Mouse (Mus musculus): ENCODE data around the gene U90926. TPM values are rescaled to one million over a fixed set of nuclear protein-coding genes. Genes with fewer than 3 reads are reported as not detected.
A peak's percentile ranks its signal among the peaks of the same experiment; 100 is the strongest.

Gene U90926
- polyA plus RNA-seq (2014; fragmentation: Nextera tagmentation; extraction: Ambion mirVana), result not detected in 2 replicates

DNA sequence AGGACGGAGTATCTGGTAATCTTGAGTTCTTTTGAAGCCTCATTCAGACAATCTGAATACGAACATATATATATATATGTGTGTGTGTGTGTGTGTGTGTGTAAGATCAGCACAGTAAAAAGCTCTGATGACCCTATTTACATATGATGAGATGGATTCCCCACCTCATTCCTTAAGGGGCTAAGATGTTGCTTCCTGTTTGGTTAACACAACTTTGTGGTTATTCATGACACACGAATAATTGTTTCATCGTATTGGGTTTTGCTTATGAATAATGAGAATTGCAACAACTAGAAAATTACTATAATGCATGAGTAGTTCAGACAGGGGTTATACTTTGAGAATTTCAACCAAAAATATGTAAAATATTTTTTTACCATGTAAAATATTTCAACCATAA is at the start of gene U90926:
U90926 (minus strand) TSS at position 101 of the 400 bp plus-strand sequence.
- no peaks in the 10 kb centered on the region for H3K27me3 ChIP-seq (ENCODE audit: control insufficient read depth, insufficient read depth, low read length)
- H3K4me3 ChIP-seq (ENCODE audit: low read depth, low read length), result no peak within 1 kb of the TSS
- DNase-seq (ENCODE audit: low spot score) (no peak), ATAC-seq (ENCODE audit: insufficient read depth, low FRiP score, low TSS enrichment) (no peak)
- no peaks in the 10 kb centered on the region for H3K36me3 ChIP-seq (ENCODE audit: control insufficient read depth, insufficient read depth, low read length)
- H3K9me3 ChIP-seq (ENCODE audit: control insufficient read depth, low read length), result no peaks in the 10 kb centered on the region
- WGBS, result 90% methylated on average over 4 of the region's 4 CpGs
- no peak within 1 kb of the TSS for H3K4me2 ChIP-seq (ENCODE audit: low read depth)
- no peak within 1 kb of the TSS for H3K9ac ChIP-seq (ENCODE audit: low read length)
- no peak within 1 kb of the TSS for H3K27ac ChIP-seq (ENCODE audit: low read depth, low read length)
- no peaks in the 10 kb centered on the region for H3K4me1 ChIP-seq (ENCODE audit: control insufficient read depth, insufficient read depth, low read length)

DNA sequence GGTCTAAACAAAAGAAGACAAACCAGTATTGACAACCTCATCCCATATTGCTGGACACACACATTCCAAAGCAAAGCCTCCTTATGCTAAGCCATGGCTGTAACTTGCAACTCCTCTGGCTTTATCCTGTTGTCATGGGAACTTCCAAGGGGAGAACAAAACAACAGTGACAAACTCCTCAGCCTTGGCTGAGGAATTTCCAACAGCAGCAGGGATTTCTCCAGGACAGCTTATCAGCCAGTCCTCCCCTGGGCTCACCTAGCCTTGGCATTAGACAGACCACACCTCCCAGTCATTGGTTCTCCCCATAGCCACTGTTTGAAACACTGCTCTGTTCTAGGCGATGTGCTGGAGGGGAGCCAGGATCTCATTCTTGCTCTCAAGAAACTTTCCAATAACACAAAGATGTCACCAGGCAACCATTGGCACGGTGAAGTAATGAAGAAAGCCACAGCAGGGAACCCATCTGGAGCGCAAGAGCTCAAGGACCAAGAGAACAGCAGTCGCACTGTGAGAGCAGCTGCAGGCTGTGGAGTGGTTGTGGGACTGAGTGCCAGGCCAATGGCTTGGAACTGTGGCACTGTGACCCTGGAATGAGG is 48.7 kb upstream of the U90926 start:
- Histone ChIP-seq H3K9ac (ENCODE audit: low read length) (no peak overlapping the region), H3K4me2 (ENCODE audit: low read depth) (no peak overlapping the region), H3K27ac (ENCODE audit: low read depth, low read length) (no peak overlapping the region), H3K4me3 (ENCODE audit: low read depth, low read length) (no peak overlapping the region), H3K27me3 (ENCODE audit: control insufficient read depth, insufficient read depth, low read length) (no peaks in the 10 kb centered on the region), H3K9me3 (ENCODE audit: control insufficient read depth, low read length) (no peaks in the 10 kb centered on the region), H3K36me3 (ENCODE audit: control insufficient read depth, insufficient read depth, low read length) (no peaks in the 10 kb centered on the region), H3K4me1 (ENCODE audit: control insufficient read depth, insufficient read depth, low read length) (no peaks in the 10 kb centered on the region)
- ATAC-seq (ENCODE audit: insufficient read depth, low FRiP score, low TSS enrichment), result peak; percentile 70
- WGBS, result 26% methylated on average over 4 of the region's 4 CpGs
- peak; percentile 38 for DNase-seq (ENCODE audit: low spot score)

DNA sequence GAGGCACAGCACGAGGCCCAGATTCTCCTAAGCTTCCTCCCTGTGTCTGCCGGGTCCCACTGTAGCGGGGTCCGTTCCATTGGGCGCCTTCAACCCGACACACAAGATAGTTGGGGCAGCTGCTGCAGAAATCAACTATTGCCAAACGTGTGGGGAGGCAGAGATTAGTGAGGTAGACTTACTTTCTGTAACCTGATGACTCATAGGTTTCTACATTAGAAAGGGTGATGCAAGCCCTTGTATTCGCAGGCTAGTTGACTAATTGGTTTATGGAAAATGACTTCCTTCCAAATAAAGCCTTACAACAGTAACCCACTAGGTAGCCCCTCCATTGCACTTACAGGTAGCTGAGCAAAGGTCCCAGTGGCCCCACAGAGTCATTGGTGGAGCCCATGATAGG is 47.4 kb upstream of the U90926 start:
- Histone ChIP-seq H3K4me2 (ENCODE audit: low read depth) (no peak overlapping the region), H3K27ac (ENCODE audit: low read depth, low read length) (no peak overlapping the region), H3K4me3 (ENCODE audit: low read depth, low read length) (no peak overlapping the region), H3K4me1 (ENCODE audit: control insufficient read depth, insufficient read depth, low read length) (no peaks in the 10 kb centered on the region), H3K9ac (ENCODE audit: low read length) (no peak overlapping the region), H3K36me3 (ENCODE audit: control insufficient read depth, insufficient read depth, low read length) (no peaks in the 10 kb centered on the region), H3K9me3 (ENCODE audit: control insufficient read depth, low read length) (no peaks in the 10 kb centered on the region), H3K27me3 (ENCODE audit: control insufficient read depth, insufficient read depth, low read length) (no peaks in the 10 kb centered on the region)
- WGBS, result 91% methylated on average over 8 of the region's 8 CpGs
- ATAC-seq (ENCODE audit: insufficient read depth, low FRiP score, low TSS enrichment) (no peak), DNase-seq (ENCODE audit: low spot score) (no peak)

DNA sequence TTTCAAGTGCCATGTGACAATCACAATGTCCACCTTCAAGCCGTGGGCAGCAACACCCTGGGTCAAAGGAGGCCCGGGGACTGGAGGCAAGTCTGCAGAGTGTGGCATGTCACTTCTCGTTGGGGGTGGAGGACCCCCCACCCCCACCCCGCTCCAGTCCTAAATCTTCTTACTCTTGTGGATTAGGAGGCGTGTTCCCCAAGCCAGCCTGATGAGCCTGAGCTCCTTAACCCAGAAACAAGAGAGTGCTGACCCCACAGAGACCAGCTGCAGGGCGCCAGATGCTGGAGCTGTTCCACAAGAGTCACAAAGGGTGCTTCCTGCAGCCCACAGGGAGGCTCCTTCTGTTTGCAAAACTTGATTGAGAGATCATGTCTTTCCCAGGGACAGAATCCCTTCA is 41.0 kb upstream of the U90926 start, which contains the start of gene Ppef2:
Ppef2 (minus strand) TSS at position 61 of the 400 bp plus-strand sequence.
- H3K27me3 ChIP-seq (ENCODE audit: control insufficient read depth, insufficient read depth, low read length), result no peaks in the 10 kb centered on the region
- ATAC-seq (ENCODE audit: insufficient read depth, low FRiP score, low TSS enrichment) (no peak), DNase-seq (ENCODE audit: low spot score) (no peak)
- H3K4me3 ChIP-seq (ENCODE audit: low read depth, low read length), result no peak within 1 kb of the TSS
- H3K36me3 ChIP-seq (ENCODE audit: control insufficient read depth, insufficient read depth, low read length), result no peaks in the 10 kb centered on the region
- no peaks in the 10 kb centered on the region for H3K4me1 ChIP-seq (ENCODE audit: control insufficient read depth, insufficient read depth, low read length)
- no peak within 1 kb of the TSS for H3K27ac ChIP-seq (ENCODE audit: low read depth, low read length)
- WGBS, result 11% methylated on average over 6 of the region's 6 CpGs
- no peak within 1 kb of the TSS for H3K9ac ChIP-seq (ENCODE audit: low read length)
- no peaks in the 10 kb centered on the region for H3K9me3 ChIP-seq (ENCODE audit: control insufficient read depth, low read length)
- H3K4me2 ChIP-seq (ENCODE audit: low read depth), result no peak within 1 kb of the TSS

DNA sequence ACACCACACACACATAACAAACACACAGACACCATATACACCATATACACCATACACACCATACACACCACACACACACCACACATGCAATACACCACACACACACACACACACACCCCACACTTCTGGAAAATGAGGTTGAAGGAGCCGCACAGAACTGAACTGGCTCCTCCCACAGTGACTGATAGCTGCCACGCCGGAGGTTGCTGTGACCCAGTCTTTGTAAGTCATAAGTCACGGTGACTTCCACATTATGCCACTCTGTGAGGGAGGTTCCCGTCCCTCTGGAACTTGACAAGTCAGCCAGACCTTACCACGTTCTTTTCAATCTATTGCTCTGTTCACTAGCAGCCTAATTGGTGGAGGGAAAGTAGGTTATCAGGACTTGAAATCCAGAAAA is 39.3 kb upstream of the U90926 start:
- no peak for ATAC-seq (ENCODE audit: insufficient read depth, low FRiP score, low TSS enrichment)
- no peak for DNase-seq (ENCODE audit: low spot score)
- H3K27me3 ChIP-seq (ENCODE audit: control insufficient read depth, insufficient read depth, low read length), result no peaks in the 10 kb centered on the region
- H3K9me3 ChIP-seq (ENCODE audit: control insufficient read depth, low read length), result no peaks in the 10 kb centered on the region
- WGBS, result 62% methylated on average over 6 of the region's 6 CpGs
- no peak overlapping the region for H3K27ac ChIP-seq (ENCODE audit: low read depth, low read length)
- H3K4me1 ChIP-seq (ENCODE audit: control insufficient read depth, insufficient read depth, low read length), result no peaks in the 10 kb centered on the region
- H3K36me3 ChIP-seq (ENCODE audit: control insufficient read depth, insufficient read depth, low read length), result no peaks in the 10 kb centered on the region
- no peak overlapping the region for H3K4me3 ChIP-seq (ENCODE audit: low read depth, low read length)
- H3K9ac ChIP-seq (ENCODE audit: low read length), result no peak overlapping the region
- no peak overlapping the region for H3K4me2 ChIP-seq (ENCODE audit: low read depth)

DNA sequence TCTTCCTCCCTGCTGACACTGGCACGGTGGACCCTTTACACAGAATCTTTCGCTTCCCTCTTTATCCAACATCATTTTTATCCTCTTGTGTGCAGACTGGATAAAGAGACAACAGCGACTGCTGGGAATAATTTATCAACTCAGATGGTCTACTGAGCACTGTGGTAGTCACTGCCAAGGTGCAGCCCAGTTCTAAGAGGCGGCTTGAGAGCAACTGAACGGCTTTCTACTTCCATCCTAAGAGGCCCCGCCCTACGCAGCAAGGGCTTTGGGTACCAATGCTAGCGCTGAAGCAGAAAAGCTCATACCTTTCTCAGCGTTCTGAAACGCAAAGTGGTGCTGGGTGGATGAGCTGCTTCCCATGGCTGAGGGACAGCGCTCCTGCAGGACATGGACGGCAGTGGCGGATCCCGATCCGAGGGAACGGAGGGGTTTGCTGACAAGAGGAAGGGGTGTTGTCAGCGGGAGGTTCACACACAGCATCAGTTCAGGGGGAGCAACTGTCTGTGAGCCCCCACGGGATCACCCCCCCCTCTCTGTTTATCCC is 37.7 kb upstream of the U90926 start:
- WGBS, result 30% methylated on average over 18 of the region's 18 CpGs
- H3K4me2 ChIP-seq (ENCODE audit: low read depth), result no peak overlapping the region

DNA sequence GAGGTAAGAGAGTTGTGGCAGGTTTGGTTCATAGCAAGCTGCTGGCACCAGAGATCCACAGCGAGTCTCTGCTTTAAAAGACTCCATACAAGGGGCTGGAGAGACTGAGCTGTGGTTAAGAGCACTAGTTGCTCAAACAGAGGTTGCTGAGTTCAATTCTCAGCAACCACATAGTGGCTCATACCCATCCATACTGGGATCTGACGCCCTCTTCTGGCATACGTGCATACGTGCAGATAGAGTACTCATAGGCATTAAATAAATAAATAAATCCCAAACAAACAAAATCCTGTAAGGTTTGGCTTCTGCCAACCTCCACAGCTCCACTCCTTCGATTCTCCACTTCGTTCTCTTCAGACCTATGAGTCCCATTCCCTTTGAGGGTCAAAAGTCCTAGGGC is 36.8 kb upstream of the U90926 start:
- ATAC-seq (ENCODE audit: insufficient read depth, low FRiP score, low TSS enrichment) (no peak), DNase-seq (ENCODE audit: low spot score) (no peak)
- Histone ChIP-seq H3K36me3 (ENCODE audit: control insufficient read depth, insufficient read depth, low read length) (no peaks in the 10 kb centered on the region), H3K27ac (ENCODE audit: low read depth, low read length) (no peak overlapping the region), H3K9ac (ENCODE audit: low read length) (no peak overlapping the region), H3K4me1 (ENCODE audit: control insufficient read depth, insufficient read depth, low read length) (no peaks in the 10 kb centered on the region), H3K27me3 (ENCODE audit: control insufficient read depth, insufficient read depth, low read length) (no peaks in the 10 kb centered on the region), H3K4me3 (ENCODE audit: low read depth, low read length) (no peak overlapping the region), H3K9me3 (ENCODE audit: control insufficient read depth, low read length) (no peaks in the 10 kb centered on the region), H3K4me2 (ENCODE audit: low read depth) (no peak overlapping the region)
- WGBS, result 94% methylated on average over 6 of the region's 6 CpGs

More for the DNA sequence above, 37.7 kb upstream of the U90926 start:
- Histone ChIP-seq H3K4me1 (ENCODE audit: control insufficient read depth, insufficient read depth, low read length) (no peaks in the 10 kb centered on the region), H3K4me3 (ENCODE audit: low read depth, low read length) (no peak overlapping the region), H3K27me3 (ENCODE audit: control insufficient read depth, insufficient read depth, low read length) (no peaks in the 10 kb centered on the region), H3K36me3 (ENCODE audit: control insufficient read depth, insufficient read depth, low read length) (no peaks in the 10 kb centered on the region), H3K27ac (ENCODE audit: low read depth, low read length) (no peak overlapping the region), H3K9me3 (ENCODE audit: control insufficient read depth, low read length) (no peaks in the 10 kb centered on the region), H3K9ac (ENCODE audit: low read length) (no peak overlapping the region)
- peak; percentile 37 for DNase-seq (ENCODE audit: low spot score)
- no peak for ATAC-seq (ENCODE audit: insufficient read depth, low FRiP score, low TSS enrichment)

DNA sequence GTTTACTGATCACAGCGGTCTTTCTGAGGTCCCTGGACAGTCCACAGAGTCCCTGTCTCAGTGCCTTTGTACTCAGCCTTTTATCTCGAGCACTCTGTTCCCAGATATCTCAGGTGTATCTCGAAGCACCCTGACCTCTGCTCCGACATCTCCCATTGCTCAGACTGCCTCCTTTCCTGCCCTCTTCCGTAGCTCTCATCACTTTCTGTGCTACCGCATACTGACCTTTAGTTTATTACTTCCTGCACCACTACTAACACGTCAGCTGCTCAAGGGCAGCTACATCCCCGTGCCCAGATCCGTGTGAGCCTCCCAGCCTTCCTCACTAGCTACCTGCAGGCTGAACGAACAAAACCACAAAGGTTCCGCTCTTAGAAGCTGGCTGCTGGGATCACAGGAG is 33.4 kb upstream of the U90926 start:
- Histone ChIP-seq H3K27me3 (ENCODE audit: control insufficient read depth, insufficient read depth, low read length) (no peaks in the 10 kb centered on the region), H3K4me2 (ENCODE audit: low read depth) (no peak overlapping the region), H3K9me3 (ENCODE audit: control insufficient read depth, low read length) (no peaks in the 10 kb centered on the region), H3K36me3 (ENCODE audit: control insufficient read depth, insufficient read depth, low read length) (no peaks in the 10 kb centered on the region), H3K4me3 (ENCODE audit: low read depth, low read length) (no peak overlapping the region), H3K27ac (ENCODE audit: low read depth, low read length) (no peak overlapping the region), H3K9ac (ENCODE audit: low read length) (no peak overlapping the region), H3K4me1 (ENCODE audit: control insufficient read depth, insufficient read depth, low read length) (no peaks in the 10 kb centered on the region)
- ATAC-seq (ENCODE audit: insufficient read depth, low FRiP score, low TSS enrichment) (no peak), DNase-seq (ENCODE audit: low spot score) (no peak)
- WGBS, result 89% methylated on average over 11 of the region's 11 CpGs

DNA sequence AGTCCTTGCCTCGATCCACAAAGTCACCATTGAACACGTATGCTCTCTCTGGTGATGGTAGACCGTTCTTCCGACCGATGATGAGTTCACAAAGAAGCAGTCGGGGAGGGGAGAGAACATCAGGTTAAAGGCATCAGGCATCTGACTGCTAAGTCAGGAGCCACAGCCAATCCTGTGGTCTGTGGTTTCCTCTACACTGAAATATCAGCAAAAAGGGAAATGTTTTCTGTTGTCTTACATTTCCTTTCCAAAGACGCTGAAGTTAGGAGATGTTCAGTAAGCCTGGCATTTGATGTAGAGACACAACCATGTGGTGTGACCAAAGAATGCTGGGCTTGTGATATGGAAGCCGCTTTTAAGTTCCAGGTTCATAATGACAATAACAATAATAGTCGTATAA is 30.3 kb upstream of the U90926 start:
- ATAC-seq (ENCODE audit: insufficient read depth, low FRiP score, low TSS enrichment) (no peak), DNase-seq (ENCODE audit: low spot score) (no peak)
- H3K36me3 ChIP-seq (ENCODE audit: control insufficient read depth, insufficient read depth, low read length), result no peaks in the 10 kb centered on the region
- no peaks in the 10 kb centered on the region for H3K27me3 ChIP-seq (ENCODE audit: control insufficient read depth, insufficient read depth, low read length)
- H3K9ac ChIP-seq (ENCODE audit: low read length), result no peak overlapping the region
- H3K4me1 ChIP-seq (ENCODE audit: control insufficient read depth, insufficient read depth, low read length), result no peaks in the 10 kb centered on the region
- no peak overlapping the region for H3K27ac ChIP-seq (ENCODE audit: low read depth, low read length)
- H3K9me3 ChIP-seq (ENCODE audit: control insufficient read depth, low read length), result no peaks in the 10 kb centered on the region
- no peak overlapping the region for H3K4me2 ChIP-seq (ENCODE audit: low read depth)
- 95% methylated on average over 9 of the region's 9 CpGs for WGBS
- no peak overlapping the region for H3K4me3 ChIP-seq (ENCODE audit: low read depth, low read length)

Measured in neural tube, embryonic 11.5 days (tissue).